Mouse (Mus musculus): Measurements from ENCODE around the gene Gm17409. TPM values are rescaled to one million over a fixed set of nuclear protein-coding genes. Genes with fewer than 3 reads are reported as not detected.
A peak's percentile ranks its signal among the peaks of the same experiment; 100 is the strongest.

The Gm17409 gene
- total RNA-seq, 1 experiment = not detected

GRCm38 (mm10) chr2:58458820-58459371, 11.0 kb upstream of the Gm17409 start:
- Histone ChIP-seq H3K36me3 (ENCODE audit: control insufficient read depth, insufficient read depth, low read length, poor library complexity, severe bottlenecking) (peaks cover 3% of the 10 kb centered on the region; the same call in 1 of the 2 replicates), H3K27ac (ENCODE audit: insufficient read depth, low read depth, low read length, poor library complexity, severe bottlenecking) (no peak overlapping the region), H3K4me3 (ENCODE audit: insufficient read depth in 1 of 2, low read depth in 1 of 2, low read length in 2 of 2, poor library complexity in 1 of 2, severe bottlenecking in 1 of 2) (no peak overlapping the region), H3K9ac (ENCODE audit: insufficient read depth, low read depth, low read length, poor library complexity, severe bottlenecking) (no peak overlapping the region), H3K9me3 (ENCODE audit: control insufficient read depth, insufficient read depth, low read depth, low read length) (no peaks in the 10 kb centered on the region), H3K4me1 (ENCODE audit: control insufficient read depth in 2 of 2, insufficient read depth in 2 of 2, low read length in 2 of 2, poor library complexity in 1 of 2) (no peaks in the 10 kb centered on the region)
- DNase-seq (ENCODE audit: low read depth, low spot score) = peak; percentile 51
- in situ Hi-C loops (cut with MboI; ENCODE audit: low sequenced_read_pairs in 2 of 2, unreplicated experiment in 2 of 2) = no loop called here
- TF ChIP-seq ZNF384 (IDR thresholded peaks at IDR 0.05; ENCODE audit: low read depth, low read length) = no peak
- no peak; the same call in 1 of the 2 replicates for TF ChIP-seq ZC3H11A (IDR thresholded peaks at IDR 0.05; ENCODE audit: borderline replicate concordance, low read depth, low read length)
- no peak for TF ChIP-seq HCFC1 (IDR thresholded peaks at IDR 0.05; ENCODE audit: borderline replicate concordance, insufficient read depth, low read length)
- no peak for TF ChIP-seq MAFK (IDR thresholded peaks at IDR 0.05; ENCODE audit: insufficient read depth, low read depth, low read length)
- no peak for TF ChIP-seq CHD2 (IDR thresholded peaks at IDR 0.05; ENCODE audit: low read depth, low read length)

- H3K9ac ChIP-seq (ENCODE audit: insufficient read depth, low read depth, low read length, poor library complexity, severe bottlenecking) = no peak overlapping the region
- no peaks in the 10 kb centered on the region for H3K4me1 ChIP-seq (ENCODE audit: control insufficient read depth in 2 of 2, insufficient read depth in 2 of 2, low read length in 2 of 2, poor library complexity in 1 of 2)
- peaks cover 11% of the 10 kb centered on the region; the same call in 1 of the 2 replicates for H3K36me3 ChIP-seq (ENCODE audit: control insufficient read depth, insufficient read depth, low read length, poor library complexity, severe bottlenecking)
- in situ Hi-C loops (cut with MboI; ENCODE audit: low sequenced_read_pairs in 2 of 2, unreplicated experiment in 2 of 2) = loop anchor here in 1 of 2 experiments (10.0 kb wide), 1 partner anchor 195 kb away; no protein-coding TSS in a partner anchor
- H3K9me3 ChIP-seq (ENCODE audit: control insufficient read depth, insufficient read depth, low read depth, low read length) = 0 out of 2 replicates have a peak, but pooled peaks cover 2% of the 10 kb centered on the region
- no peak for DNase-seq (ENCODE audit: low read depth, low spot score)
- no peak overlapping the region for H3K4me3 ChIP-seq (ENCODE audit: insufficient read depth in 1 of 2, low read depth in 1 of 2, low read length in 2 of 2, poor library complexity in 1 of 2, severe bottlenecking in 1 of 2)
- no peak overlapping the region for H3K27ac ChIP-seq (ENCODE audit: insufficient read depth, low read depth, low read length, poor library complexity, severe bottlenecking)
- no peak for TF ChIP-seq ZNF384 (IDR thresholded peaks at IDR 0.05; ENCODE audit: low read depth, low read length)
- TF ChIP-seq CHD2 (IDR thresholded peaks at IDR 0.05; ENCODE audit: low read depth, low read length) = no peak
- no peak for TF ChIP-seq MAFK (IDR thresholded peaks at IDR 0.05; ENCODE audit: insufficient read depth, low read depth, low read length)
- TF ChIP-seq ZC3H11A (IDR thresholded peaks at IDR 0.05; ENCODE audit: borderline replicate concordance, low read depth, low read length) = no peak
- TF ChIP-seq HCFC1 (IDR thresholded peaks at IDR 0.05; ENCODE audit: borderline replicate concordance, insufficient read depth, low read length) = no peak
Observed at GRCm38 (mm10) chr2:58470290-58470689, 374 bp downstream of the Gm17409 start.

GRCm38 (mm10) chr2:58475578-58475977, 5.7 kb downstream of the Gm17409 start:
- no peak overlapping the region for H3K27ac ChIP-seq (ENCODE audit: insufficient read depth, low read depth, low read length, poor library complexity, severe bottlenecking)
- TF ChIP-seq CHD2 (IDR thresholded peaks at IDR 0.05; ENCODE audit: low read depth, low read length) (no peak), ZC3H11A (IDR thresholded peaks at IDR 0.05; ENCODE audit: borderline replicate concordance, low read depth, low read length) (no peak), ZNF384 (IDR thresholded peaks at IDR 0.05; ENCODE audit: low read depth, low read length) (no peak), HCFC1 (IDR thresholded peaks at IDR 0.05; ENCODE audit: borderline replicate concordance, insufficient read depth, low read length) (no peak), MAFK (IDR thresholded peaks at IDR 0.05; ENCODE audit: insufficient read depth, low read depth, low read length) (no peak)
- no peak overlapping the region for H3K9ac ChIP-seq (ENCODE audit: insufficient read depth, low read depth, low read length, poor library complexity, severe bottlenecking)
- H3K36me3 ChIP-seq (ENCODE audit: control insufficient read depth, insufficient read depth, low read length, poor library complexity, severe bottlenecking) = peaks cover 2% of the 10 kb centered on the region; the same call in 1 of the 2 replicates
- no peak for DNase-seq (ENCODE audit: low read depth, low spot score)
- H3K4me3 ChIP-seq (ENCODE audit: insufficient read depth in 1 of 2, low read depth in 1 of 2, low read length in 2 of 2, poor library complexity in 1 of 2, severe bottlenecking in 1 of 2) = no peak overlapping the region
- H3K4me1 ChIP-seq (ENCODE audit: control insufficient read depth in 2 of 2, insufficient read depth in 2 of 2, low read length in 2 of 2, poor library complexity in 1 of 2) = no peaks in the 10 kb centered on the region
- in situ Hi-C loops (cut with MboI; ENCODE audit: low sequenced_read_pairs in 2 of 2, unreplicated experiment in 2 of 2) = loop anchor here (5.0 to 10.0 kb wide), 2 partner anchors 187 to 189 kb away; no protein-coding TSS in a partner anchor
- no peaks in the 10 kb centered on the region for H3K9me3 ChIP-seq (ENCODE audit: control insufficient read depth, insufficient read depth, low read depth, low read length)

- in situ Hi-C loops (cut with MboI; ENCODE audit: low sequenced_read_pairs in 2 of 2, unreplicated experiment in 2 of 2) = loop anchor here (5.0 to 10.0 kb wide), 2 partner anchors 185 to 188 kb away; no protein-coding TSS in a partner anchor
- DNase-seq (ENCODE audit: low read depth, low spot score) = peak; percentile 79
- no peak overlapping the region for H3K4me3 ChIP-seq (ENCODE audit: insufficient read depth in 1 of 2, low read depth in 1 of 2, low read length in 2 of 2, poor library complexity in 1 of 2, severe bottlenecking in 1 of 2)
- no peak for TF ChIP-seq CHD2 (IDR thresholded peaks at IDR 0.05; ENCODE audit: low read depth, low read length)
- TF ChIP-seq MAFK (IDR thresholded peaks at IDR 0.05; ENCODE audit: insufficient read depth, low read depth, low read length) = no peak
- no peak for TF ChIP-seq ZNF384 (IDR thresholded peaks at IDR 0.05; ENCODE audit: low read depth, low read length)
- peak; percentile 57; the same call in 1 of the 2 replicates for TF ChIP-seq ZC3H11A (IDR thresholded peaks at IDR 0.05; ENCODE audit: borderline replicate concordance, low read depth, low read length)
- TF ChIP-seq HCFC1 (IDR thresholded peaks at IDR 0.05; ENCODE audit: borderline replicate concordance, insufficient read depth, low read length) = no peak
- H3K9ac ChIP-seq (ENCODE audit: insufficient read depth, low read depth, low read length, poor library complexity, severe bottlenecking) = no peak overlapping the region
- no peak overlapping the region for H3K27ac ChIP-seq (ENCODE audit: insufficient read depth, low read depth, low read length, poor library complexity, severe bottlenecking)
- H3K36me3 ChIP-seq (ENCODE audit: control insufficient read depth, insufficient read depth, low read length, poor library complexity, severe bottlenecking) = no peaks in the 10 kb centered on the region; the same call in 1 of the 2 replicates
- 0 out of 4 replicates have a peak, but pooled peaks cover 0 to 3% of the 10 kb centered on the region in 2 experiments for H3K4me1 ChIP-seq (ENCODE audit: control insufficient read depth in 2 of 2, insufficient read depth in 2 of 2, low read length in 2 of 2, poor library complexity in 1 of 2)
- no peaks in the 10 kb centered on the region for H3K9me3 ChIP-seq (ENCODE audit: control insufficient read depth, insufficient read depth, low read depth, low read length)
Observed at GRCm38 (mm10) chr2:58476956-58477715, 7.2 kb downstream of the Gm17409 start.

All from ES-E14 (cell line).